Comparison of ENCODE assay signal across 21 mouse cellular contexts in the genomic region with DNA sequence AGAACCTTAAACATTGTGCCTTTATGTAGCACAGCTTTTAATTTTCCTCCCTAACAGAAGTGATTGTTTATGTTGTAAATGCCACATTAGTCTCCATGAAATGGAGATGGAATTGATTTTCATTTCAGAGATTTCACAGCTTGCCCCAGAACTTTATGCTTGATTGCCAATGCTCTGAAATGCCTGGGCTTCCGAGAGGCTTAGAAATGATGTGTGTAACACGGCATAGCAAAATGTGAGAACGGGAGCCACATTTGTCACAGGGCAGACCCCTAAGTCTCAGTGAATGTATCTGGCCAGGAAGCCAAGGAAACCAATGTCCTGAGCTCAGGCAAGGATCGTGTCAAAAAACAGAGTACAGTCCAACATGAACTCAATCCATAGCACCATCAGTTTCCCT.
"Had no signal": no experiment of that assay in that cellular context is flagged by ENCODE, and none has a peak within 500 bp of the region (broad histone marks: within the 10 kb centered on the region; RNA-seq: fewer than 3 reads in every experiment).

No protein-coding gene starts in this region.

- H3K36me3 ChIP-seq: kidney, embryonic 15.5 days; limb, embryonic 12.5 days; limb, embryonic 15.5 days; midbrain, embryonic 12.5 days; midbrain, embryonic 15.5 days; neural tube, embryonic 12.5 days; neural tube, embryonic 15.5 days had no signal

- H3K27me3 ChIP-seq: limb, embryonic 15.5 days; midbrain, embryonic 12.5 days; midbrain, embryonic 15.5 days; neural tube, embryonic 12.5 days; neural tube, embryonic 15.5 days had no signal

- H3K4me3 ChIP-seq: kidney, embryonic 15.5 days; limb, embryonic 12.5 days; limb, embryonic 15.5 days; midbrain, embryonic 12.5 days; midbrain, embryonic 15.5 days; neural tube, embryonic 12.5 days; neural tube, embryonic 15.5 days had no signal

- H3K27ac ChIP-seq: kidney, embryonic 15.5 days; limb, embryonic 12.5 days; limb, embryonic 15.5 days; liver, embryonic 14.5 days; macrophage; midbrain, embryonic 12.5 days; midbrain, embryonic 15.5 days; neural tube, embryonic 12.5 days; neural tube, embryonic 15.5 days; stomach, postnatal 0 days had no signal

- H3K9ac ChIP-seq: kidney, embryonic 15.5 days; limb, embryonic 12.5 days; limb, embryonic 15.5 days; liver, embryonic 14.5 days; liver, postnatal 0 days; lung, embryonic 14.5 days; midbrain, embryonic 12.5 days; midbrain, embryonic 15.5 days; neural tube, embryonic 12.5 days; neural tube, embryonic 15.5 days had no signal

- DNase-seq: kidney, postnatal 10 days; kidney, postnatal 36 days; liver, postnatal 0 days; lung, embryonic 14.5 days; right cerebral cortex, adult 18-20 months; right cerebral cortex, postnatal 14 days; thymus, adult 2 months; thymus, postnatal 14 days; thymus, postnatal 4 days had no signal

- H3K4me2 ChIP-seq: kidney, embryonic 15.5 days; limb, embryonic 12.5 days; limb, embryonic 15.5 days; liver, embryonic 11.5 days; lung, embryonic 14.5 days; midbrain, embryonic 12.5 days; midbrain, embryonic 15.5 days; neural tube, embryonic 12.5 days; neural tube, embryonic 15.5 days had no signal

- H3K4me1 ChIP-seq: kidney, embryonic 15.5 days; limb, embryonic 12.5 days; limb, embryonic 15.5 days; midbrain, embryonic 12.5 days had no signal

- ATAC-seq: liver, postnatal 0 days; lung, postnatal 0 days; midbrain, embryonic 15.5 days had no signal

- H3K9me3 ChIP-seq: kidney, embryonic 15.5 days; limb, embryonic 12.5 days; limb, embryonic 15.5 days; midbrain, embryonic 12.5 days; midbrain, embryonic 15.5 days; neural tube, embryonic 12.5 days; neural tube, embryonic 15.5 days had no signal
